8 mouse cellular contexts compared by ENCODE assay signal in the genomic region with DNA sequence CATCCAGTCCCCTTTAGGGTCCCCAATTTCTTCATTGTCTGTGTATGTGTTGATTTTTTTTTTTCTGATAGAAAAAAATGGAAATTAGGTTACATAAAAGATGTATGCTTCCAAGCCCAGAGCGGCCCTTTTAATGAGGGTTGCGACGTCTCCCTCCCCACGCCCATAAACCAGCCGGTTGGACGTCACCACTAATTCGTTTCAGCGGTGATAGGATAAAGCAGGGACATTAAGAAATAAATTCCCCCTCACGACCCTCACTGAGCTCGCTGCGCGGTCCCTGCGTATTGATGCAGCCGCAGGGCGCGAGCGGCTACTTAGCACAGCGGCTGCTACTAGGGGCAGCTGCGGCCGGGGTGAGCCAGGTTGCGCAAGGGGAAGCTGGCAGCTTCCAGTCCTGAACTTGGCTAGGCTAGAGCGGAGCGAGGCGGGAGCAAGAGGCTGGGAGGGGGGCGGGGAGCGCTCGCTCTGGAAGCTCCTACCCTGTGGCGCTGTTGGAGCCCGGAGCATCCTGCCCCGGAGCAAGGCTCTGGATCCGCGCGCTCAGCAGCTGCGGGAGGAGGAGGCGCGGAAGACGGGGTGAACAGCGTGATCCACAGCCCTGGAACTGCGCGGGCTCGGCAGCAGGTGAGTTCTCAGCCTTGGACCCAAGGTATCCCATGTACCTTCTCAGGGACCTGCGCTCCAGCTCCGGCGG.
A peak's percentile ranks its signal among the peaks of the same experiment; 100 is the strongest.
DNase-seq lines count a peak whose midpoint lies in the region; ATAC-seq and TF ChIP-seq lines count a peak whose summit lies in the region.

No protein-coding gene starts in this region.

- no peak for TF ChIP-seq CTCF in ES-Bruce4 (IDR thresholded peaks at IDR 0.05; ENCODE audit: low read depth, low read length)

- no peaks in the 10 kb centered on the region; the same call in 1 of the 2 replicates for H3K27me3 ChIP-seq in ES-Bruce4 (ENCODE audit: control insufficient read depth, insufficient read depth, low read length, poor library complexity, severe bottlenecking)
- H3K27me3 ChIP-seq in embryonic facial prominence, embryonic 15.5 days: peaks cover 82% of the 10 kb centered on the region
- H3K27me3 ChIP-seq in midbrain, embryonic 12.5 days: peaks cover 92% of the 10 kb centered on the region

- peak; percentile 45 to 46 for DNase-seq in adrenal gland, postnatal 36 days
- peak; percentile 13 for DNase-seq in heart, postnatal 25 days (ENCODE audit: low spot score)
- peak; percentile 40 for DNase-seq in layer of hippocampus, postnatal 36 days
- no peak for DNase-seq in thymus, postnatal 10 days (ENCODE audit: low spot score in 2 of 2)
- no peak for DNase-seq in testis, postnatal 14 days (ENCODE audit: low spot score)

- H3K9ac ChIP-seq in ES-Bruce4 (ENCODE audit: low read depth, poor library complexity, severe bottlenecking): no peak overlapping the region
- no peak overlapping the region for H3K9ac ChIP-seq in embryonic facial prominence, embryonic 15.5 days
- 0 out of 2 replicates have a peak overlapping the region, but pooled peaks have one; percentile 15 for H3K9ac ChIP-seq in midbrain, embryonic 12.5 days (replicated peaks)

- H3K27ac ChIP-seq in ES-Bruce4 (ENCODE audit: insufficient read depth, low read length): no peak overlapping the region
- no peak overlapping the region for H3K27ac ChIP-seq in embryonic facial prominence, embryonic 15.5 days (replicated peaks)
- no peak overlapping the region for H3K27ac ChIP-seq in midbrain, embryonic 12.5 days (replicated peaks)

- ATAC-seq in embryonic facial prominence, embryonic 15.5 days (ENCODE audit: insufficient number of reproducible peaks, low FRiP score, low TSS enrichment, low read depth): no peak
- peak; percentile 58; the same call in 1 of the 2 replicates for ATAC-seq in midbrain, embryonic 12.5 days (ENCODE audit: low FRiP score, low read depth)

- 1% methylated on average over 44 of the region's 44 CpGs for WGBS in embryonic facial prominence, embryonic 15.5 days
- 1% methylated on average over 44 of the region's 44 CpGs for WGBS in midbrain, embryonic 12.5 days

- intact Hi-C loops in heart, postnatal 25 days (cut with DNase I): no loop called here

- no peaks in the 10 kb centered on the region for H3K9me3 ChIP-seq in ES-Bruce4 (replicated peaks; ENCODE audit: control insufficient read depth, insufficient read depth, low read length, poor library complexity, severe bottlenecking)
- H3K9me3 ChIP-seq in embryonic facial prominence, embryonic 15.5 days (replicated peaks): no peaks in the 10 kb centered on the region
- no peaks in the 10 kb centered on the region for H3K9me3 ChIP-seq in midbrain, embryonic 12.5 days

- H3K4me2 ChIP-seq in embryonic facial prominence, embryonic 15.5 days (replicated peaks): peak overlapping the region; percentile 40
- peak overlapping the region; percentile 57 for H3K4me2 ChIP-seq in midbrain, embryonic 12.5 days (replicated peaks)

- peak overlapping the region; percentile 33 for H3K4me3 ChIP-seq in ES-Bruce4 (ENCODE audit: low read depth, low read length)
- peak overlapping the region; percentile 18 for H3K4me3 ChIP-seq in embryonic facial prominence, embryonic 15.5 days (replicated peaks)
- H3K4me3 ChIP-seq in midbrain, embryonic 12.5 days: peak overlapping the region; percentile 33

- H3K4me1 ChIP-seq in ES-Bruce4 (ENCODE audit: control insufficient read depth, insufficient read depth, low read length): no peaks in the 10 kb centered on the region
- H3K4me1 ChIP-seq in embryonic facial prominence, embryonic 15.5 days: peaks cover 24% of the 10 kb centered on the region
- H3K4me1 ChIP-seq in midbrain, embryonic 12.5 days: peaks cover 20% of the 10 kb centered on the region

- TF ChIP-seq EP300 in ES-Bruce4 (IDR thresholded peaks at IDR 0.05; ENCODE audit: insufficient read depth, low read depth, low read length): no peak

- TF ChIP-seq POLR2A in ES-Bruce4 (IDR thresholded peaks at IDR 0.05; ENCODE audit: insufficient read depth, low read length): no peak

- no peaks in the 10 kb centered on the region for H3K36me3 ChIP-seq in ES-Bruce4 (ENCODE audit: control insufficient read depth, insufficient read depth, low read length, poor library complexity, severe bottlenecking)
- H3K36me3 ChIP-seq in embryonic facial prominence, embryonic 15.5 days: no peaks in the 10 kb centered on the region
- H3K36me3 ChIP-seq in midbrain, embryonic 12.5 days: no peaks in the 10 kb centered on the region

Comparison
In these comparisons a context has a peak if more than half of its experiments do, and no peak if none do; other contexts are left out.
1. DNase-seq: peak in adrenal gland, postnatal 36 days (2 of 2), heart, postnatal 25 days (single experiment) and layer of hippocampus, postnatal 36 days (2 of 2); none in thymus, postnatal 10 days (0 of 2) and testis, postnatal 14 days (single experiment).
2. Peak in every context shown above with its lines, with median percentiles within 50 percentile points of each other: H3K4me3 ChIP-seq.